Mouse (Mus musculus) embryonic facial prominence, embryonic 14.5 days (tissue): ENCODE measurements around the gene Kyat1. TPM values are rescaled to one million over a fixed set of nuclear protein-coding genes. Genes with fewer than 3 reads are reported as not detected.
"Not testable (repeated sequence)": the region's sequence is repeated elsewhere in the genome, so short reads cannot be mapped to it uniquely, and the experiment has no call there.

Source experiments
- ATAC-seq: fragments of 200-750 bp; cut with Nextera tagmentation; 2 replicates; pipeline ENCODE4 v1.8.0; 2017; ENCODE audit warnings: low read depth, moderate number of reproducible peaks, moderate TSS enrichment
- DNase-seq: peaks from one replicate; pipeline ENCODE4 v3.0.0-alpha.2; 2015; ENCODE audit warnings: low spot score
- H3K27ac ChIP-seq: fragments of 300-500 bp; sonication (generic); replicated peaks from 2 replicates; pipeline ENCODE4 v1.5.1; 2014; ENCODE audit warnings: low read depth, mild to moderate bottlenecking, low read length, moderate library complexity
- H3K27me3 ChIP-seq: fragments of 300-500 bp; sonication (generic); replicated peaks from 2 replicates; pipeline ENCODE4 v1.6.1; 2014; ENCODE audit warnings: low read length; ENCODE audit not compliant: control insufficient read depth, insufficient read depth
- H3K36me3 ChIP-seq: fragments of 300-500 bp; sonication (generic); 2 replicates; pipeline ENCODE4 v1.6.1; 2014; ENCODE audit warnings: low read length, mixed read lengths; ENCODE audit not compliant: control insufficient read depth, insufficient read depth
- H3K4me1 ChIP-seq: fragments of 300-500 bp; sonication (generic); 2 replicates; pipeline ENCODE4 v1.6.1; 2014; ENCODE audit warnings: antibody characterized with exemption, low read length; ENCODE audit not compliant: control insufficient read depth, insufficient read depth
- H3K4me2 ChIP-seq: fragments of 300-500 bp; sonication (generic); 2 replicates; pipeline ENCODE4 v1.6.1; 2014; ENCODE audit warnings: low read depth, mild to moderate bottlenecking, low read length, moderate library complexity, mixed read lengths
- H3K4me3 ChIP-seq: fragments of 300-500 bp; sonication (generic); 2 replicates; pipeline ENCODE4 v1.5.1; 2014; ENCODE audit warnings: low read depth, mild to moderate bottlenecking, low read length
- H3K9ac ChIP-seq: fragments of 300-500 bp; sonication (generic); 2 replicates; pipeline ENCODE4 v1.6.1; 2014; ENCODE audit warnings: low read depth, mild to moderate bottlenecking, low read length, moderate library complexity, mixed read lengths
- H3K9me3 ChIP-seq: fragments of 300-500 bp; sonication (generic); 2 replicates; pipeline ENCODE4 v1.6.1; 2016; ENCODE audit warnings: low read length; ENCODE audit not compliant: control insufficient read depth
- WGBS: fragments of 180-500 bp; shearing (Covaris S2); extraction: QIAGEN DNeasy Blood & Tissue Kit; methylation state at CpG from one replicate; pipeline ENCODE4 v1.1.7; 2014; 5-methylcytosine and 5-hydroxymethylcytosine counted together
- polyA plus RNA-seq: library from polyadenylated mRNA; unstranded; fragments of >200 nt; fragmentation: Nextera tagmentation; extraction: Ambion mirVana; gene quantifications from 2 replicates; pipeline ENCODE4 v1.2.1, GENCODE M21; 2014

Gene Kyat1
- polyA plus RNA-seq, 1 experiment from 2014 or later: 8.2 TPM

DNA sequence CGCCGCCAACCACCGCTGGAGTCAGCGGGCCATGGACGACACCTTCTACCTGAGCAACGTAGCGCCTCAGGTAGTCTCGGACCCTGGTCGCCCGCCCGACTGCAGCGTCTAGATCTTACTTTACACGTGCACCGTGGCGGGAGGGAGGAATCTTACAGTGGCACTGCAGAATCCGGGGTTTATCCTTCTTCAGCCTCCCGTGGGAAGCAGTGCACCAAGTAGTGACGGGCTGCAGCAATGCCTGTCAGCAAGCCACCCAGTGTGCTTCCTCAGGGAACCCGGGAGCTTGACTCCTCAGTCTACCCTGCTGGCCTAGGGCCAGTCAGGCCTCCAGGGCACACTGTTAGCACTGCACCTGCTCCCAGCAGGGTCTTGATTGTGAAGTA, 33.7 kb downstream of the Kyat1 start:
- Histone ChIP-seq H3K36me3 (peaks cover 40% of the 10 kb centered on the region), H3K4me2 (peak overlapping the region; percentile 93), H3K27ac (peak overlapping the region; percentile 84), H3K4me1 (peaks cover 4% of the 10 kb centered on the region), H3K27me3 (no peaks in the 10 kb centered on the region), H3K9ac (peak overlapping the region; percentile 77), H3K9me3 (no peaks in the 10 kb centered on the region), H3K4me3 (peak overlapping the region; percentile 67)
- under 1% methylated on average over 11 of the region's 19 CpGs for WGBS
- DNase-seq (peak; percentile 26), ATAC-seq (peak; percentile 34; the same call in 1 of the 2 replicates)

DNA sequence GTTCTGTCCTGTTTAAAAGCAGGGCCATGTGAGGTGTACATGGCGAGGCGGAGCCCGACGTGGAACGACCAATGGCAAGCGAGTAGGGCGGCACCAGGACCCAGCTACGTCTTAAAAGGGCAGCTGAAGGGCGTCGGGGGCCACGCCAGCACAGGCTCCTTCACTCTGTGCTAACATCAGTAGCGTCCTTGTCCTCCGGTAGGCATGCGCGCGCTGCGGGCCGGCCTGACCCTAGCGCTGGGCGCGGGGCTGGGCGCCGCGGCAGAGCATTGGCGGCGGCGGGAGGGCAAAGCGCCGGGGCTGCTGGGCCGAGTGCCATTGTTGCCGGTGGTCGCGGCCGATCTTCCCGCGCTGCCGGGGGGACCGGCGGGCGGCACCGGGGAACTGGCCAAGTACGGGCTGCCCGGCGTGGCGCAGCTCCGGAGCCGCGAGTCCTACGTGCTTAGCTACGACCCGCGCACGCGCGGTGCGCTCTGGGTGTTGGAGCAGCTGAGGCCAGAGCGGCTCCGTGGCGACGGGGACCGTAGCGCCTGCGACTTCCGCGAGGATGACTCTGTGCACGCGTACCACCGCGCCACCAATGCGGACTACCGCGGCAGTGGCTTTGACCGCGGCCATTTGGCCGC, 34.2 kb downstream of the Kyat1 start, which contains the start of gene Endog:
TSS of gene Endog (plus strand) at position 123 of the 626 bp plus-strand sequence.
- H3K27me3 ChIP-seq: no peaks in the 10 kb centered on the region
- peaks cover 3% of the 10 kb centered on the region; the same call in 1 of the 2 replicates for H3K4me1 ChIP-seq
- peak within 1 kb of the TSS; percentile 67 for H3K4me3 ChIP-seq
- ATAC-seq (peak; percentile 97), DNase-seq (peak; percentile 93)
- peaks cover 4% of the 10 kb centered on the region for H3K9me3 ChIP-seq
- peak within 1 kb of the TSS; percentile 77 for H3K9ac ChIP-seq
- under 1% methylated on average over 47 of the region's 75 CpGs for WGBS
- H3K27ac ChIP-seq: peak within 1 kb of the TSS; percentile 84
- H3K36me3 ChIP-seq: peaks cover 36% of the 10 kb centered on the region
- peak within 1 kb of the TSS; percentile 93 for H3K4me2 ChIP-seq

DNA sequence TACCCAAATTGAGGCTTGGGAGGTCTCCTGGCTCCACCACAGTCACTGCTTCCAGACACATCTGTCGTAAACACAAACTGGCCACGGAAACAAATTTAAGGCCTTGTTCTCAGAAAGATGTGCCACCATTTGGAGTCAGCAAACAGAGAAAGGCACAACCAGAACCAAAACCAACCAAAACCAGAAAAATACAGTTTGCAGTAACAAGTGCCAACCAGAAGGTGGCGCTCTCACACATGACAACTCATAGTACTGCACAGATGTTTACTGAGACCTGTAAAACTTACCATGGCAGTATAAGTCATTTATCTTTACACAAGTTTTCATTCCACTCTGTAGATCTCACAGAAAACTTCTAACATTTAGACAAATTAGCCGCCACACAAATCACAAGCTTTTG, 39.0 kb downstream of the Kyat1 start:
- 62% methylated on average over 4 of the region's 4 CpGs for WGBS
- no peak overlapping the region for H3K27ac ChIP-seq

DNA sequence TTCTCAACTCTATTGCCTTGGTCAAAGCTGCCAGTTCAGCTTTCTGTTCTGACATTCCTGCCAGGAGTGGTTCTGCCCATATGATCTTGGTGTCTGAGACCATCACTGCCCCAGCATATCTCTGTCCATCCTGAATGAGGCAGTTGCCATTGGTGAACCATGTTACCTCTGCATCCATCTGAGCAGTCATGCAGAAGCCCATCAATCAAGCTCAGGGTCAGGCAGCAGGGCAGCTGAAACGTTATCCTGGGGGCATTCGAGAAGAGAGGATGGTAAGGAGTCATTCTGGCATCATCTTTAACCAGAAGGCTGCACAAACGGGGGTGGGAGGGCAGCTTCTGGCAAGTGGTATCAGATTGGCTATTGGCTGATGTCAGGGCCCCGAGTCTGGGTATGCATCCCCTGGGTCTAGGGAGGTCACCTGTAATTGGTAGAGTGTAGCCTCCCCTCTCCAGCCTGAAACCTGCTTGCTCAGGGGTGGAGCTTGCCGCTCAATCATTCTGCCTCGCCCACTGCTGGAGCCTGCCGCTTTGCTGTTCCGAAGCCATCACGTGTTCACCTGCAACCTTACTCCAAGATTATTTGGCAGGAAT, 41.2 kb downstream of the Kyat1 start:
- 37% methylated on average over 8 of the region's 9 CpGs for WGBS
- no peak for ATAC-seq
- Histone ChIP-seq H3K27me3 (no peaks in the 10 kb centered on the region), H3K4me3 (no peak overlapping the region), H3K4me2 (no peak overlapping the region), H3K9ac (no peak overlapping the region), H3K27ac (no peak overlapping the region), H3K9me3 (peaks cover 12% of the 10 kb centered on the region), H3K4me1 (no peaks in the 10 kb centered on the region), H3K36me3 (no peaks in the 10 kb centered on the region)
- DNase-seq: no peak

More for the DNA sequence above, 39.0 kb downstream of the Kyat1 start:
- no peak for ATAC-seq
- Histone ChIP-seq H3K27me3 (no peaks in the 10 kb centered on the region), H3K4me3 (no peak overlapping the region), H3K9me3 (peaks cover 12% of the 10 kb centered on the region), H3K36me3 (no peaks in the 10 kb centered on the region), H3K9ac (no peak overlapping the region), H3K4me2 (no peak overlapping the region), H3K4me1 (no peaks in the 10 kb centered on the region)
- DNase-seq: no peak

DNA sequence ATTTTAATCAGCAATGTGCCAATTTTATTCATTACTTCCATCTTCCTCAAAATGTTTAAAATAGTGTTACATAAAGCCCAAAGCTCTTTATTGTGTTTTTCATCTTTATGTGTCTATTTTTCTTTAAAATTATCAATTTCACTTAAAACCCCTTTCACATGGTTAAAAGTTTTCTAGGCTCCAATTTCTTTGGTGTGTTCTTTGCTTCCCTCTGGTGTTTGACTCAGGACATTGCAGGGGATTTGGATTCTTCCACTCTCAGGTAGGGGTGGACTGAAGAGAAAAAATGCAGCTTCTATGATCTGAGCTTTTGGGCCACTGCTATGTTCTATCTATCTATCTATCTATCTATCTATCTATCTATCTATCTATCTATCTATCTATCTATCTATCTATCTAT, 43.8 kb downstream of the Kyat1 start:
- Histone ChIP-seq H3K4me3 (no peak overlapping the region), H3K4me1 (no peaks in the 10 kb centered on the region), H3K4me2 (no peak overlapping the region), H3K36me3 (no peaks in the 10 kb centered on the region), H3K9ac (no peak overlapping the region), H3K27me3 (no peaks in the 10 kb centered on the region), H3K27ac (no peak overlapping the region), H3K9me3 (peaks cover 12% of the 10 kb centered on the region)
- ATAC-seq: no peak
- DNase-seq: peak; percentile 38

DNA sequence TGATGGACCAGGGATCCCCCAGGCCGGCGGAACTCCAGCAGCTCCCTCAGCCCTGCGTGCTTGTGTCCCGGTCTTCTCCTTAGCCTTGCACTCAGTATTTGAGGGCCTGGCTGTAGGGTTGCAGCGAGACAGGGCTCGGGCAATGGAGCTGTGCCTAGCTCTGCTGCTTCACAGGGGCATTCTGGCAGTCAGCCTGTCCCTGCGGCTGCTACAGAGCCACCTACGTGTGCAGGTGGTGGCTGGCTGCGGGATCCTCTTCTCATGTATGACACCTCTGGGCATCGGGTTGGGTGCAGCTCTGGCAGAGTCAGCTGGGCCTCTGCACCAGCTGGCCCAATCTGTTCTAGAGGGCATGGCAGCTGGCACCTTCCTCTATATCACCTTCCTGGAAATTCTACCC, 45.8 kb downstream of the Kyat1 start:
- H3K4me1 ChIP-seq, ATAC-seq, H3K4me2 ChIP-seq, H3K4me3 ChIP-seq, H3K9me3 ChIP-seq, H3K27me3 ChIP-seq, H3K36me3 ChIP-seq, DNase-seq, H3K27ac ChIP-seq, H3K9ac ChIP-seq: not testable (repeated sequence)
- 88% methylated on average over 4 of the region's 10 CpGs for WGBS

DNA sequence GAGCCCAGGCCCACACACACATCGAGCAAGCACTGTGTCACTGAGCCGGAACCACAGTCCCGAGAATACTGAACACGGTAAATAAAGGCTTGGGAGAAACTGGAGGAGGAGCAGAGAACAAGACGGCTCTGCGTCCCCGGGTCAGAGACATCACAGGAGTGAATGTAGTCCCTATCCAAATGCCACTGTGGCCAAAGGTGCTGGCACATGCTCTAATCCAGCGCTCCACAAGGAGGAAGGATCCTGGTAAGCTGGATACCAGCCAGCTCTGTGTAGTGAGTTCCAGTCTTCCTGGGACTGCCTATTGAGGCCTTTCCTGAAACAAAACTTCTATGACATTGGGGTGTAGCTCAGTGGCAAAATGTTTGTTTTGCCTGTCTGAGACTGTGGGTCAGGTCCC, 53.0 kb downstream of the Kyat1 start:
- 78% methylated on average over 8 of the region's 8 CpGs for WGBS
- no peak for ATAC-seq

DNA sequence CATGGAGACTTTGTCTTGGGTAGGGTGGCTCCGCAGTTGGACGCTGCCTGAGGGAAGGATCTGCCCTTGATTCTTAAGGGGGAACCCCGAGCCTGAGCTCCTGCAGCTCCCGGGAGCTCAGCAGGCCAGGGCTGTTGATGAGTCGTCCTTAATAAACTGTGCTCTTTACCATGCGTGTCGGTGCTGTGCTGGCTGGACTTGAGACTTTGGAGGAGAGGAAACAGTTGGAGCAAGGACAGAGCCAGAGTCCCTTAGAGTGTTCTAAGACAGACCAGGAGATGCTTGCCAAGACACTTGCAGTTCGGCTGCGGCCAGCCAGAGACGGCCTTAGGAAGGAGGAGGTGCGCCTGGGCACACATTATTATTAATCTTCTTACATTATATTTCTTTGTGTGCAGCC, 53.8 kb downstream of the Kyat1 start:
- peaks cover 49% of the 10 kb centered on the region for H3K36me3 ChIP-seq
- H3K4me3 ChIP-seq: no peak overlapping the region
- H3K9ac ChIP-seq: no peak overlapping the region
- DNase-seq (no peak), ATAC-seq (no peak)
- H3K27ac ChIP-seq: no peak overlapping the region
- no peaks in the 10 kb centered on the region for H3K9me3 ChIP-seq
- no peaks in the 10 kb centered on the region for H3K27me3 ChIP-seq
- 81% methylated on average over 11 of the region's 11 CpGs for WGBS
- no peak overlapping the region for H3K4me2 ChIP-seq
- H3K4me1 ChIP-seq: no peaks in the 10 kb centered on the region

More for the DNA sequence above, 53.0 kb downstream of the Kyat1 start:
- no peak for DNase-seq
- H3K27me3 ChIP-seq: no peaks in the 10 kb centered on the region
- no peak overlapping the region for H3K9ac ChIP-seq
- no peak overlapping the region for H3K4me2 ChIP-seq
- no peak overlapping the region for H3K27ac ChIP-seq
- H3K4me1 ChIP-seq: no peaks in the 10 kb centered on the region
- no peak overlapping the region for H3K4me3 ChIP-seq
- H3K9me3 ChIP-seq: no peaks in the 10 kb centered on the region
- peaks cover 41% of the 10 kb centered on the region for H3K36me3 ChIP-seq

DNA sequence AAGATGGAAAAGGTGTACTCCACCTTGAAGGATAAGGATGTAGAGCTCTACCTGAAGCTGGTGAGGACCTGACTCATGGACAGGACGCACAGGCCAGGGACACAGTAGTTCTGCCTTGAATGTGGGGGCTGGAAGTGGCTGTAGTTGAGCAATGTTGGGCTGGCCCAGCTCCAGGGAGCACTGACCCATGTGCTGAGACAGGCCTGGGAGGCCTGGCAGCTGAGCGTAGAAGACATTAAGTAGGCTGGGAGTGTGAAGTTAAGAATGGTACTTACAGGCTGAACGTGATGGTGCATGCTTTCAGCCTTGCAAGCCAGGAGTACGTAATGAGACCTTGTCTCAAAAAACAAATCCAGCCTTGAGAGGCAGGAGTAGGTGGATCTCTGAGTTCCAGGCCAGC, 58.2 kb downstream of the Kyat1 start:
- ATAC-seq (no peak), DNase-seq (no peak)
- H3K4me3 ChIP-seq: no peak overlapping the region
- H3K27me3 ChIP-seq: no peaks in the 10 kb centered on the region
- WGBS: 93% methylated on average over 4 of the region's 4 CpGs
- H3K4me2 ChIP-seq: no peak overlapping the region
- no peaks in the 10 kb centered on the region for H3K4me1 ChIP-seq
- H3K36me3 ChIP-seq: peaks cover 87% of the 10 kb centered on the region
- no peak overlapping the region for H3K9ac ChIP-seq
- no peak overlapping the region for H3K27ac ChIP-seq
- H3K9me3 ChIP-seq: no peaks in the 10 kb centered on the region
